Mouse (Mus musculus): ENCODE measurements at regions not wholly inside any gene's neighbourhood (a gene's known extent, or its start where the extent isn't known, plus 50 kb on each side); places are given as distances from the start of the nearest gene placed in this dataset.

DNA sequence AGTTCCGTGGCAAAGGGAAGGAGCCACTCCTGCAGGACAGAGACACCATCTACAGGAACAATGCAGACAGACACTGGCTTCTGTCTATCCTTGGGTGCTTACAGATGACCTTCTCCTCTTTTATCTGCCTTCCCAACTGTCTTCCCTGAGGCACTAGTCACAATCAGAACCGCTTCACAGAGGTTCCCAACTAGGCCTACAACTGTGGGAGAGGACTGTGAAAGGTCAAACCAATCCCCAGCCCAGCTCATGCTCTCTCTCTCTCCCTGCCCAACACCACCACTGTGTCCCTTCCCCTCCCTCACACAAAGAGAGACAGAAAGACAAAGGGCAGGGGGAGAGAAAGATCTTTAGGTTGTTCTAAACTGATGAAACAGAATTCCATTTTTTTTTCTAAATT, 61.3 kb downstream of the Tmem17 start:
- TF ChIP-seq POLR2AphosphoS5 (IDR thresholded peaks at IDR 0.05; ENCODE audit: insufficient replicate concordance, low read depth, low read length) (no peak), CTCF (IDR thresholded peaks at IDR 0.05; ENCODE audit: low read depth, low read length) (no peak), GATA1 (IDR thresholded peaks at IDR 0.05; ENCODE audit: borderline replicate concordance, low read length) (no peak), TAL1 (conservative IDR thresholded peaks at IDR 0.05; ENCODE audit: low read depth, low read length) (no peak), GATA2 (IDR thresholded peaks at IDR 0.05; ENCODE audit: borderline replicate concordance, low read depth, low read length) (no peak)
- peaks cover 3% of the 10 kb centered on the region; the same call in 1 of the 2 replicates for H3K27me3 ChIP-seq (ENCODE audit: insufficient read depth, low read length)
- H3K36me3 ChIP-seq (replicated peaks), result no peaks in the 10 kb centered on the region
- no peaks in the 10 kb centered on the region for H3K4me1 ChIP-seq (ENCODE audit: insufficient read depth, low read depth, low read length)
- no peak for DNase-seq (ENCODE audit: low spot score)
- no peak overlapping the region for H3K4me3 ChIP-seq (ENCODE audit: low read depth, low read length)
- no peak for ATAC-seq (ENCODE audit: extremely low read depth, insufficient number of reproducible peaks, low FRiP score, poor library complexity, severe bottlenecking)
- no peaks in the 10 kb centered on the region for H3K9me3 ChIP-seq (replicated peaks)

DNA sequence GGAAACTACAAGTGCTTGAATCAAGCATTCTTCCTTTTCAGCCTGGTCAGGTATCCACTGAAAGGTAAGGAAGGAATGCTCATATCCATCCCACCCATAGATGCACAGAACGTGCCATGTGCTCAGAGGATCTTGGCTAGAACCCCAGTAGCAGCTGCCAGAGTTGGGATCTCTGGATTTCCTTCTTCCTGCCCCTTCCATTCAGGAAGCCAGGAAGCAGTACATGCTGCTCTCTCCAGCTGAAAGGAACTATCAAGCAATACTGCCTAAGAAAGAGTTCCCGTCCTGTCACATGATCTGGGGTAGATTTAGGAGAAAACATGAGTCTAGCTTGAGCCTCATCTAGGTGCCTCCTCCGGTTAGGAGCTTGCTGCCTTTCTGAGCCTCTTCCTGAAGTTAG, 61.9 kb downstream of the Tmem17 start:
- Histone ChIP-seq H3K27me3 (ENCODE audit: insufficient read depth, low read length) (peaks cover 3% of the 10 kb centered on the region; the same call in 1 of the 2 replicates), H3K4me1 (ENCODE audit: insufficient read depth, low read depth, low read length) (no peaks in the 10 kb centered on the region), H3K4me3 (ENCODE audit: low read depth, low read length) (no peak overlapping the region), H3K9me3 (replicated peaks) (no peaks in the 10 kb centered on the region), H3K36me3 (replicated peaks) (no peaks in the 10 kb centered on the region)
- DNase-seq (ENCODE audit: low spot score) (no peak), ATAC-seq (ENCODE audit: extremely low read depth, insufficient number of reproducible peaks, low FRiP score, poor library complexity, severe bottlenecking) (no peak)
- TF ChIP-seq GATA2 (IDR thresholded peaks at IDR 0.05; ENCODE audit: borderline replicate concordance, low read depth, low read length) (no peak), CTCF (IDR thresholded peaks at IDR 0.05; ENCODE audit: low read depth, low read length) (no peak), TAL1 (conservative IDR thresholded peaks at IDR 0.05; ENCODE audit: low read depth, low read length) (no peak)

DNA sequence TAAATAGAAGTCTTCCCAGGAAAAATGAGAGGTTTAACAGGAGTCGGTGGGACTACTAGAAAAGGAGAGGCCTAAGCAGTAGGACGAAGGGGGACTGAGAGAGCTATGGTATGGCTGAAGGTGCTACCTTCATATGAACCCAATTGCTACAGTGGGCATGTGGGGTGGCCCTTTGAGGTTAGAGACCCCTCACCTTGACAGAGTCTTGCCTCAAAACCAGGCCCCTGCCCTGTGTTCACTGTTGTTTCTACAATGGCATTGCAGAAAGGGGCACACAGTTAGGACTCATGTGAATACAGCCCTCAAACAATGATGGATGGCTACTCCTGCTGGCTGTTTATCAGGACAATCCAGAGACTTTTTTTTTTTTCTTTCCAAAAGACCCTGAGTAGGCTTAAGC, 62.6 kb downstream of the Tmem17 start:
- no peak for TF ChIP-seq GATA2 (IDR thresholded peaks at IDR 0.05; ENCODE audit: borderline replicate concordance, low read depth, low read length)
- no peak for TF ChIP-seq TAL1 (conservative IDR thresholded peaks at IDR 0.05; ENCODE audit: low read depth, low read length)
- TF ChIP-seq CTCF (IDR thresholded peaks at IDR 0.05; ENCODE audit: low read depth, low read length), result no peak
- no peak for ATAC-seq (ENCODE audit: extremely low read depth, insufficient number of reproducible peaks, low FRiP score, poor library complexity, severe bottlenecking)
- peaks cover 3% of the 10 kb centered on the region; the same call in 1 of the 2 replicates for H3K27me3 ChIP-seq (ENCODE audit: insufficient read depth, low read length)
- H3K36me3 ChIP-seq (replicated peaks), result no peaks in the 10 kb centered on the region
- DNase-seq (ENCODE audit: low spot score), result no peak
- no peaks in the 10 kb centered on the region for H3K9me3 ChIP-seq (replicated peaks)
- H3K4me3 ChIP-seq (ENCODE audit: low read depth, low read length), result no peak overlapping the region
- H3K4me1 ChIP-seq (ENCODE audit: insufficient read depth, low read depth, low read length), result no peaks in the 10 kb centered on the region

DNA sequence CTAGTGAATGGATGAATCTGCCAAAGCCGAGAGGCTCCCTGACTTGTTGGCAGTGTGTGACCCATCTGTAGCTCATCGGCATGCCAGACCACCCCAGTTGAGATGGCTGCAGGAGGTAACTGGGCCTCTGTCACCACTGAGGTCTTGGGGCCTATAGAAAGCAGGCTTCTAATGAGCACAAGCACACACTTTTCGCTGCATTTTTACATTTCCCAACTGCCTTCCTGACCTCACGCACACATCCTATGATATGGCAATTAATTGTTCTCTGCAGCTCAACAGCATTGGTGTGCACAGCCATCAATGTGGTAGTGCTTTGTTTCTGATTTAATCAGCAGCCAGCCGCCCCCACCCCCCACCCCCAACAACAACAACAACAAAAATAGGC, 72.2 kb downstream of the Tmem17 start:
- H3K4me1 ChIP-seq (ENCODE audit: insufficient read depth, low read depth, low read length), result no peaks in the 10 kb centered on the region
- DNase-seq (ENCODE audit: low spot score), result no peak
- H3K9me3 ChIP-seq (replicated peaks), result no peaks in the 10 kb centered on the region
- H3K36me3 ChIP-seq (replicated peaks), result no peaks in the 10 kb centered on the region
- H3K4me3 ChIP-seq (ENCODE audit: low read depth, low read length), result no peak overlapping the region
- H3K27me3 ChIP-seq (ENCODE audit: insufficient read depth, low read length), result peaks cover 4% of the 10 kb centered on the region; the same call in 1 of the 2 replicates
- TF ChIP-seq GATA1 (IDR thresholded peaks at IDR 0.05; ENCODE audit: borderline replicate concordance, low read length), result no peak
- no peak for TF ChIP-seq POLR2AphosphoS5 (IDR thresholded peaks at IDR 0.05; ENCODE audit: insufficient replicate concordance, low read depth, low read length)
- TF ChIP-seq GATA2 (IDR thresholded peaks at IDR 0.05; ENCODE audit: borderline replicate concordance, low read depth, low read length), result no peak
- no peak for TF ChIP-seq CTCF (IDR thresholded peaks at IDR 0.05; ENCODE audit: low read depth, low read length)
- TF ChIP-seq TAL1 (conservative IDR thresholded peaks at IDR 0.05; ENCODE audit: low read depth, low read length), result no peak
- no peak for ATAC-seq (ENCODE audit: extremely low read depth, insufficient number of reproducible peaks, low FRiP score, poor library complexity, severe bottlenecking)

DNA sequence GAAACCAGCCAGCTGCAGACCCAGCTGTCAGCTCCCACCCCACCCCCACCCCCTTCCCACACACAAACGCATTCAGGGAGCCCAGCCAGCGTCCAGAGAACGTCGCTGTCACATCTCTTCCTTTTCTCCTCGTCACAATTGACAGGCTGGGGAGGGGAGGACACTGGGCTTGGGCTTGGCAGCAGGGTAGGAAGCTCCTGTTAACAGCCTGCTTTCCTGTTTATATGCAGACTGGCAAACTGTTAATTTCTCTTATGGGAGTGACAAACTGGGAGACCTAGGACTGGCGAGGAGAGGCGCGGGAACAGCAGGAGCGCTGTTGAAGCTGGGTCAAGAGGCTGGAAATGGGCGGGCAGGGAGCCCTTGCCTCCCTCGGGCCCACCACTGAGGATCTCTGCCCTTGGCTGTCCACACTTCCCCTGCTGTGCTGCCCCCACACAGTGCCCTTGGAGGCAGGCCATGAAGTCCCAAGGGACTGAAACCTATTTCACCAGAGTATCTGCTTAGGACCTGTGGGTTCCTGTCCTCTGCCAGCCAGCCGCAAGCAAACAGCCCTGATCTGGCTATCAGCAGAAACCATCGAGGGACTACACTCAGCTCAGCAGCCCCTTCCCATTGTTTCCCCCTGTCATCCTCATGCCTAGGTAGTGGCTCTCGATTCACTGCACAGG, 72.7 kb downstream of the Tmem17 start:
- H3K4me1 ChIP-seq (ENCODE audit: insufficient read depth, low read depth, low read length), result no peaks in the 10 kb centered on the region
- H3K36me3 ChIP-seq (replicated peaks), result no peaks in the 10 kb centered on the region
- ATAC-seq (ENCODE audit: extremely low read depth, insufficient number of reproducible peaks, low FRiP score, poor library complexity, severe bottlenecking) (no peak), DNase-seq (ENCODE audit: low spot score) (no peak)
- no peak overlapping the region for H3K4me3 ChIP-seq (ENCODE audit: low read depth, low read length)
- TF ChIP-seq TAL1 (conservative IDR thresholded peaks at IDR 0.05; ENCODE audit: low read depth, low read length), result no peak
- TF ChIP-seq GATA1 (IDR thresholded peaks at IDR 0.05; ENCODE audit: borderline replicate concordance, low read length), result no peak
- no peak for TF ChIP-seq POLR2AphosphoS5 (IDR thresholded peaks at IDR 0.05; ENCODE audit: insufficient replicate concordance, low read depth, low read length)
- H3K9me3 ChIP-seq (replicated peaks), result no peaks in the 10 kb centered on the region
- H3K27me3 ChIP-seq (ENCODE audit: insufficient read depth, low read length), result peaks cover 4% of the 10 kb centered on the region; the same call in 1 of the 2 replicates

DNA sequence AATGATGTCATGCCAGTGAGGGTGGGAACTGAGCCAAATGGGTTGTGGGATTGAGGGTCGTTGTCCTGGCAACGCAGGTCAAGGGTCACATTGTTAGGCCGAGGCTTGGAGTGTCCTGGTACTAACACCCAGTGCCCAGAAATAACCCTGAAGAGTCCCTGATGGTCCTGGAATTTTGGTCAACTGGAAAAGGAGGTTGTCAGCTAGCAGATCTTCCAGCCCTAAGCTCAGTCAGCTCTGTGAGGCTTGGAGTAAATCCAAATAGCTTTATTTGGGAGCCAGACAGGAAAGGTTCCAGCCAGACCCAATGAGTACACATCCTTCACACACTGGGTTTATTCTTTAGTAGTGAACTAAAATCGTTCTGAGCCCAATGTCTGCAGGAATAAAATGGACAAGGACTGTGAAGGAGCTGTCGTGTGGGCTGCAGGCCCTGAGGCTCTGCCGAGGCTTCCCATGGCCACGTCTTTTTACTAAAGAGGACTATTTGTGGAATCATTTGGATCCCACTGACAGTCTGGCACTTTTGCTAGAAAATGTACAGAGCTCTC, 75.9 kb downstream of the Tmem17 start:
- DNase-seq (ENCODE audit: low spot score) (no peak), ATAC-seq (ENCODE audit: extremely low read depth, insufficient number of reproducible peaks, low FRiP score, poor library complexity, severe bottlenecking) (no peak)
- Histone ChIP-seq H3K36me3 (replicated peaks) (no peaks in the 10 kb centered on the region), H3K9me3 (replicated peaks) (no peaks in the 10 kb centered on the region), H3K27me3 (ENCODE audit: insufficient read depth, low read length) (peaks cover 4% of the 10 kb centered on the region; the same call in 1 of the 2 replicates), H3K4me3 (ENCODE audit: low read depth, low read length) (no peak overlapping the region), H3K4me1 (ENCODE audit: insufficient read depth, low read depth, low read length) (no peaks in the 10 kb centered on the region)
- TF ChIP-seq POLR2AphosphoS5 (IDR thresholded peaks at IDR 0.05; ENCODE audit: insufficient replicate concordance, low read depth, low read length) (no peak), CTCF (IDR thresholded peaks at IDR 0.05; ENCODE audit: low read depth, low read length) (no peak), TAL1 (conservative IDR thresholded peaks at IDR 0.05; ENCODE audit: low read depth, low read length) (no peak), GATA1 (IDR thresholded peaks at IDR 0.05; ENCODE audit: borderline replicate concordance, low read length) (no peak), GATA2 (IDR thresholded peaks at IDR 0.05; ENCODE audit: borderline replicate concordance, low read depth, low read length) (no peak)

Data from G1E (cell line).